Mouse (Mus musculus) heart, adult 2 months (tissue): ENCODE results near the gene Rph3a.

Source experiments
- CTCF ChIP-seq: fragments of 200-600 bp; IDR thresholded peaks from 2 replicates; pipeline ENCODE4 v1.8.1; 2022; ENCODE audit warnings: antibody characterized with exemption, mild to moderate bottlenecking, moderate library complexity
- EP300 ChIP-seq: fragments of 200-500 bp; IDR thresholded peaks from 2 replicates; pipeline ENCODE4 v1.6.1; 2011; ENCODE audit warnings: low read depth, low read length, control low read depth; ENCODE audit not compliant: insufficient read depth

- TF ChIP-seq CTCF: no peak
- TF ChIP-seq EP300: no peak
Observed at GRCm38 (mm10) chr5:121009406-121009805, 486 bp downstream of the Rph3a start.
